Mouse (Mus musculus) stomach, postnatal 0 days (tissue): ENCODE data around the gene Rtkn2. TPM values are rescaled to one million over a fixed set of nuclear protein-coding genes. Genes with fewer than 3 reads are reported as not detected.
A peak's percentile ranks its signal among the peaks of the same experiment; 100 is the strongest.

Experiments used
- ATAC-seq: fragments of 200-750 bp; cut with Nextera tagmentation; 2 replicates; pipeline ENCODE4 v1.8.0; 2017; ENCODE audit not compliant: low FRiP score, low TSS enrichment
- DNase-seq: peaks from one replicate; pipeline ENCODE4 v3.0.0-alpha.2; 2016; ENCODE audit warnings: low spot score
- H3K27ac ChIP-seq: fragments of 300-500 bp; sonication (generic); replicated peaks from 2 replicates; pipeline ENCODE4 v1.5.1; 2014; ENCODE audit warnings: mild to moderate bottlenecking, control low read depth
- H3K27me3 ChIP-seq: fragments of 300-500 bp; sonication (generic); 2 replicates; pipeline ENCODE4 v1.6.1; 2014; ENCODE audit warnings: low read length; ENCODE audit not compliant: control insufficient read depth, insufficient read depth
- H3K36me3 ChIP-seq: fragments of 300-500 bp; sonication (generic); 2 replicates; pipeline ENCODE4 v1.6.1; 2014; ENCODE audit warnings: low read length, mixed read lengths; ENCODE audit not compliant: control insufficient read depth, insufficient read depth
- H3K4me1 ChIP-seq: fragments of 300-500 bp; sonication (generic); replicated peaks from 2 replicates; pipeline ENCODE4 v1.6.1; 2014; ENCODE audit warnings: antibody characterized with exemption; ENCODE audit not compliant: control insufficient read depth, insufficient read depth
- H3K4me2 ChIP-seq: fragments of 300-500 bp; sonication (generic); replicated peaks from 2 replicates; pipeline ENCODE4 v1.6.1; 2014; ENCODE audit warnings: low read depth, mild to moderate bottlenecking, control low read depth, moderate library complexity
- H3K4me3 ChIP-seq: fragments of 300-500 bp; sonication (generic); 2 replicates; pipeline ENCODE4 v1.5.1; 2014; ENCODE audit warnings: low read depth, low read length, control low read depth
- H3K9ac ChIP-seq: fragments of 300-500 bp; sonication (generic); 2 replicates; pipeline ENCODE4 v1.6.1; 2014; ENCODE audit warnings: mild to moderate bottlenecking, low read length, control low read depth, mixed read lengths
- H3K9me3 ChIP-seq: fragments of 300-500 bp; sonication (generic); 2 replicates; pipeline ENCODE4 v1.6.1; 2016; ENCODE audit warnings: low read length; ENCODE audit not compliant: control insufficient read depth
- CTCF ChIP-seq: IDR thresholded peaks from 2 replicates; pipeline ENCODE4 v1.5.1; 2016; ENCODE audit warnings: antibody characterized with exemption, low read depth, mild to moderate bottlenecking, moderate library complexity
- EP300 ChIP-seq: optimal IDR thresholded peaks from 2 replicates; pipeline ENCODE3; 2016; ENCODE audit warnings: antibody characterized with exemption
- WGBS: fragments of 180-500 bp; shearing (Covaris S2); extraction: QIAGEN DNeasy Blood & Tissue Kit; methylation state at CpG from one replicate; pipeline ENCODE4 v1.1.7; 2014; 5-methylcytosine and 5-hydroxymethylcytosine counted together
- polyA plus RNA-seq: library from polyadenylated mRNA; unstranded; fragments of >200 nt; fragmentation: Nextera tagmentation; extraction: Ambion mirVana; gene quantifications from 2 replicates; pipeline ENCODE4 v1.2.1, GENCODE M21; 2015

Rtkn2 gene
- polyA plus RNA-seq, 1 experiment from 2014 or later, result 1.8 TPM

DNA sequence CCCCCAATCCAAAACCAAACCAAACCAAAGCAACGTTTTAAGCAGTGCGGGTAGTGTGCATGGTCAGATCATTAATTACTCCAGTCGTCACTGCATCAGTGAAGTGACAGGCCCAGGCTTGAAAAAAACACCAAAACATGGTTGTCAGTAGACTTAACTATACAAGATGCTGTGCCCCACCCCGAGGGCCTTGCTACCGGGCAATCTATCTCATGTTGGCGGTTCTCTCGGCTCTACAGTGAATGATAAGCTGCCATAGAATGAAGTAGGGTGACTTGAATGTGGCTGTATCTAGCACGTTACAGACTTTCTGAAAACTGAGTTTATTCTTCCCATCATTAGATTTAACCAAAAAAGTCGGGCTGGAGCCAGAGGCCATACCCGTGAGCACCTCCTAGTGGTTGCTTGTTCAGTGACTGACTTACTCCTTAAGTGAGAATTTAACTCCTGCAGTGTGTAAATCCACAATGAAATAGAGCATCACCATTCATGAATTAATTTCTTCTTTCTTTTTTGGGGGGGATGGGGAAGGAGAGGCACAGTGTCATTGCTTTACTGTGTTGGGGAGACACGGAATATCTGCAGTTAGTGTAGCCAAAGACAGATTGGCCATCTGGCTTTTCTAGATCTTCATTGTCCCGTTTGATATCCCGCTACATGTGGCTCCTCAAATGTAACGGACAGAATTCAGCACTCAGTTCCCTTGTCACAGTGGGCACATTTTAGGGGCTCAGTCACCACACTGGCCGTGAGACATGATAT lies 110.2 kb downstream of the Rtkn2 start:
- WGBS, result 52% methylated on average over 15 of the region's 15 CpGs
- Histone ChIP-seq H3K4me2 (no peak overlapping the region), H3K9ac (no peak overlapping the region), H3K4me3 (no peak overlapping the region), H3K9me3 (no peaks in the 10 kb centered on the region), H3K4me1 (no peaks in the 10 kb centered on the region), H3K27ac (no peak overlapping the region; the same call in 1 of the 2 replicates), H3K27me3 (no peaks in the 10 kb centered on the region), H3K36me3 (no peaks in the 10 kb centered on the region)
- ATAC-seq (peak; percentile 15; the same call in 1 of the 2 replicates), DNase-seq (peak; percentile 41)
- TF ChIP-seq EP300 (no peak), CTCF (peak; percentile 76)

GRCm38 (mm10) chr10:68090197-68090535 lies 110.8 kb downstream of the Rtkn2 start:
- TF ChIP-seq EP300 (no peak), CTCF (no peak)
- no peaks in the 10 kb centered on the region for H3K27me3 ChIP-seq
- ATAC-seq, result peak; percentile 53; the same call in 1 of the 2 replicates
- H3K9ac ChIP-seq, result no peak overlapping the region
- no peak overlapping the region; the same call in 1 of the 2 replicates for H3K27ac ChIP-seq
- H3K4me2 ChIP-seq, result no peak overlapping the region
- 39% methylated on average over 4 of the region's 4 CpGs for WGBS
- no peaks in the 10 kb centered on the region for H3K4me1 ChIP-seq
- H3K4me3 ChIP-seq, result no peak overlapping the region
- H3K9me3 ChIP-seq, result no peaks in the 10 kb centered on the region
- peaks cover 3% of the 10 kb centered on the region; the same call in 1 of the 2 replicates for H3K36me3 ChIP-seq
- DNase-seq, result peak; percentile 36

GRCm38 (mm10) chr10:68090544-68090943 lies 111.2 kb downstream of the Rtkn2 start:
- no peak for ATAC-seq
- Histone ChIP-seq H3K9ac (no peak overlapping the region), H3K4me2 (no peak overlapping the region), H3K27me3 (no peaks in the 10 kb centered on the region), H3K36me3 (peaks cover 3% of the 10 kb centered on the region; the same call in 1 of the 2 replicates), H3K4me1 (no peaks in the 10 kb centered on the region), H3K4me3 (no peak overlapping the region), H3K27ac (no peak overlapping the region), H3K9me3 (no peaks in the 10 kb centered on the region)
- TF ChIP-seq CTCF (no peak), EP300 (no peak)
- DNase-seq, result no peak
- WGBS, result 34% methylated on average over 3 of the region's 3 CpGs

DNA sequence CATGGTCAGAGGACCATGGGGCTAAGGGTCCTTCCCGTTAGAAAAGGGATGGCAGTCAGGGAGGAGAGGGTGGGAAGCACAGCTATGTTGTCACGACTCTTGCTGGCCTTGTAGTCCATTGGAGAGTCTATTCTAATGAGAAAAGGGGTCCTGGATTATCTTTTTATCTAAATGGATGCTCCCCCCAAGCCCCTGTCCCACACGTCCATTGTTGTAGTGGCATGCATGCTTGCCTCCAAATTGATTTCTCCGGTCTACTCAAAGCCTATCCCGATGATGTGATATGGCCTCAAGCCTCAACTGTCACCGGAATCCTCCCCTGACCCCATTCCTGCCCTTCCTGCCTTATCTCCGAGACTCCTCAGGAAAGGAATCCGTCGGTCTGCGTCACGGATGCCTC lies 111.6 kb downstream of the Rtkn2 start:
- DNase-seq (no peak), ATAC-seq (no peak)
- H3K36me3 ChIP-seq, result peaks cover 4% of the 10 kb centered on the region
- H3K4me1 ChIP-seq, result no peaks in the 10 kb centered on the region
- no peaks in the 10 kb centered on the region for H3K9me3 ChIP-seq
- H3K9ac ChIP-seq, result no peak overlapping the region
- H3K27me3 ChIP-seq, result no peaks in the 10 kb centered on the region
- 82% methylated on average over 11 of the region's 11 CpGs for WGBS
- H3K4me2 ChIP-seq, result no peak overlapping the region
- no peak for TF ChIP-seq CTCF
- TF ChIP-seq EP300, result no peak
- H3K4me3 ChIP-seq, result no peak overlapping the region
- H3K27ac ChIP-seq, result no peak overlapping the region

DNA sequence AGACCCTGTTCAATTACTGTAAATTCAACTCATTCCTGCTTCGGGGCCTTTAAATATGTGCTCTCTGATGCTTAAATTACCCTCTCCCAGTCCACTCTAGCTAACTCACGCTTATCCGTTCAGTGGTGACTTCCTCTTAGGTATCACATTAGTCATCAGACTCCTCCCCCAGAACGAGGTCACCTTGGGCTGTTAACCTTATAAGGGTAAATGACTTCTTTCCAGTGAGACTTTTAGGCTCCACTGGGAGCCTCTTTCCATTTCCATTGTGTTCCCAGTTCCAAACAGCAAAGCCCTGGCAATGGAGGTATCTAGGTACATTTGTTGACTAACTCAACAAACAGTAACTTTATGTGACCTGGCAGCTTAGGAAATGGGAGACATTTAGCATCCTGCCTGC lies 112.5 kb downstream of the Rtkn2 start:
- ATAC-seq (peak; percentile 60; the same call in 1 of the 2 replicates), DNase-seq (no peak)
- Histone ChIP-seq H3K9ac (no peak overlapping the region), H3K4me1 (no peaks in the 10 kb centered on the region), H3K27ac (no peak overlapping the region), H3K27me3 (no peaks in the 10 kb centered on the region), H3K9me3 (no peaks in the 10 kb centered on the region), H3K4me2 (no peak overlapping the region), H3K36me3 (peaks cover 12% of the 10 kb centered on the region), H3K4me3 (no peak overlapping the region)
- WGBS, result 69% methylated on average over 4 of the region's 4 CpGs
- TF ChIP-seq EP300 (no peak), CTCF (no peak)

DNA sequence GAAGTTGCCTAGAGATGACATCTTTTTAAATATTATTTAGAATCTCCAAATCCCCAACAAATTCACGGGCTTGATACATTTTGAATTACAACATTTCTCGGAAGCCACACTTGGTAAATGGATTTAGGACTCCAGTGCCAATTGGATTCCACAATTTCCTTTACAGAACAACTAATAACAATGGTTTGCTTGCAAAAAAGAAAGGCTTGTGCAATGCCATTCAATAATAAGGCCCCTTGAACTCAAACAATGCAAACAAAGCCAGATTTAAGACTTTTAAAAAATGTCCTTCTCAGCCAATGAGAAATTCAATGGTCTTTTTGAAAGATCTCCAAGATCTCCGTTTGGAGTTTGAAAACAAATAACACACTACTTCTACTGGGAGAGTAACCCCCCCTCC lies 114.1 kb downstream of the Rtkn2 start:
- H3K9ac ChIP-seq, result no peak overlapping the region
- peaks cover 27% of the 10 kb centered on the region for H3K36me3 ChIP-seq
- no peak overlapping the region for H3K27ac ChIP-seq
- H3K4me2 ChIP-seq, result no peak overlapping the region
- no peak overlapping the region for H3K4me3 ChIP-seq
- no peaks in the 10 kb centered on the region for H3K9me3 ChIP-seq
- ATAC-seq (no peak), DNase-seq (no peak)
- no peaks in the 10 kb centered on the region for H3K27me3 ChIP-seq
- TF ChIP-seq EP300, result no peak
- no peak for TF ChIP-seq CTCF
- H3K4me1 ChIP-seq, result no peaks in the 10 kb centered on the region
- 57% methylated on average over 3 of the region's 3 CpGs for WGBS
